Comparison of ENCODE assay signal across 22 mouse cellular contexts in genomic region chr11:67932156-67932555, GRCm38 (mm10). TPM values are rescaled to one million over a fixed set of nuclear protein-coding genes. Genes with fewer than 3 reads are reported as not detected.
"Had no signal": no experiment of that assay in that cellular context is flagged by ENCODE, and none has a peak within 500 bp of the region (broad histone marks: within the 10 kb centered on the region; RNA-seq: fewer than 3 reads in every experiment).

No protein-coding gene starts in this region.

- ATAC-seq: liver, postnatal 0 days; lung, postnatal 0 days; midbrain, embryonic 13.5 days; midbrain, embryonic 15.5 days had no signal

- H3K4me2 ChIP-seq: lung, embryonic 15.5 days; midbrain, embryonic 11.5 days; midbrain, embryonic 13.5 days; midbrain, embryonic 15.5 days; neural tube, embryonic 12.5 days; stomach, embryonic 15.5 days had no signal

- H3K27ac ChIP-seq: lung, embryonic 15.5 days; macrophage; midbrain, embryonic 13.5 days; midbrain, embryonic 15.5 days; neural tube, embryonic 12.5 days; stomach, embryonic 15.5 days; stomach, postnatal 0 days had no signal

- H3K4me3 ChIP-seq: lung, embryonic 15.5 days; megakaryocyte, embryonic 14.5 days; midbrain, embryonic 13.5 days; midbrain, embryonic 15.5 days; neural tube, embryonic 12.5 days; stomach, embryonic 15.5 days had no signal

- H3K36me3 ChIP-seq: lung, embryonic 15.5 days; midbrain, embryonic 13.5 days; midbrain, embryonic 15.5 days; neural tube, embryonic 12.5 days; stomach, embryonic 15.5 days had no signal

- H3K9ac ChIP-seq: liver, postnatal 0 days; lung, embryonic 15.5 days; midbrain, embryonic 13.5 days; midbrain, embryonic 15.5 days; neural tube, embryonic 12.5 days; stomach, embryonic 15.5 days had no signal

- H3K9me3 ChIP-seq: lung, embryonic 15.5 days; midbrain, embryonic 13.5 days; midbrain, embryonic 15.5 days; neural tube, embryonic 12.5 days; stomach, embryonic 15.5 days had no signal

- DNase-seq: liver, postnatal 0 days; lung, adult 2 months; lung, postnatal 14 days; lung, postnatal 36 days; right cerebral cortex, postnatal 14 days; thymus, adult 18-20 months; thymus, postnatal 14 days; thymus, postnatal 4 days had no signal

- H3K4me1 ChIP-seq: lung, embryonic 15.5 days; megakaryocyte, embryonic 14.5 days; midbrain, embryonic 13.5 days; midbrain, embryonic 15.5 days; neural tube, embryonic 12.5 days; stomach, embryonic 15.5 days had no signal

- H3K27me3 ChIP-seq: lung, embryonic 15.5 days; midbrain, embryonic 13.5 days; midbrain, embryonic 15.5 days; neural tube, embryonic 12.5 days; stomach, embryonic 15.5 days had no signal

RNA-seq across cellular contexts. Expression of gene Usp43, which starts 10.2 kb away (rescaled TPM):
- total RNA-seq: megakaryocyte progenitor cell, adult 5-6 weeks; monocyte, adult 5-6 weeks; neutrophil, adult 5-6 weeks had no signal
- polyA plus RNA-seq: liver, postnatal 0 days; macrophage had no signal

RNA-seq across cellular contexts. Expression of gene Cfap52, which starts 33.3 kb away (rescaled TPM):
- total RNA-seq: megakaryocyte progenitor cell, adult 5-6 weeks; monocyte, adult 5-6 weeks; neutrophil, adult 5-6 weeks had no signal
- polyA plus RNA-seq: liver, postnatal 0 days; macrophage; spleen, adult 2 months had no signal
